ENCODE assay signal across 20 mouse cellular contexts in genomic region chr17:32481766-32482165, GRCm38 (mm10). TPM values are rescaled to one million over a fixed set of nuclear protein-coding genes. Genes with fewer than 3 reads are reported as not detected.
A peak's percentile ranks its signal among the peaks of the same experiment; 100 is the strongest.
DNase-seq lines count a peak whose midpoint lies in the region.
"Had no signal": no experiment of that assay in that cellular context is flagged by ENCODE, and none has a peak within 500 bp of the region (broad histone marks: within the 10 kb centered on the region; RNA-seq: fewer than 3 reads in every experiment).

No protein-coding gene starts in this region.

- intact Hi-C loops in left cerebral cortex, postnatal 25 days (cut with DNase I): no loop called here

- peak; percentile 9 for DNase-seq in cerebellum, adult 9-10 months
- no peak for DNase-seq in cerebellum, adult 8-10 months
- DNase-seq in retina, postnatal 1 day: peak; percentile 11
- no peak for DNase-seq in retina, embryonic 14.5 days (ENCODE audit: low spot score)
- DNase-seq in ES-CJ7 (ENCODE audit: low read depth, low spot score) (peak; percentile 41), ZHBTc4 (ENCODE audit: low read depth, low spot score) (peak; percentile 73)
- no peak for DNase-seq in left cerebral cortex, postnatal 25 days (ENCODE audit: low spot score in 2 of 2)
- no peak for DNase-seq in adrenal gland, postnatal 25 days
- DNase-seq: adrenal gland, adult 2 months; adrenal gland, postnatal 14 days; cerebellum, adult 11-12 months; cerebellum, adult 9-11 months; cerebellum, postnatal 25 days; forebrain, postnatal 0 days; gastrocnemius, adult 2 months; gastrocnemius, postnatal 14 days; heart, adult 11 months had no signal

RNA-seq across cellular contexts. Expression of gene Cyp4f17, which starts 24.1 kb away (rescaled TPM):
- total RNA-seq in left cerebral cortex, postnatal 25 days (2021): 1 to 10 TPM; 3.3 to 4.6 TPM
- 8.3 and 9.4 TPM in 2 replicates for total RNA-seq in adrenal gland, postnatal 25 days (2021)

RNA-seq across cellular contexts. Expression of gene Cyp4f39, which starts 29.2 kb away (rescaled TPM):
- total RNA-seq in left cerebral cortex, postnatal 25 days (2021): not detected
- not detected in 2 replicates for total RNA-seq in adrenal gland, postnatal 25 days (2021)
- total RNA-seq: adrenal gland, adult 2 months; adrenal gland, postnatal 14 days; gastrocnemius, postnatal 4 days; MEL had no signal

RNA-seq across cellular contexts. Expression of gene Cyp4f16, which starts 54.6 kb away (rescaled TPM):
- total RNA-seq in left cerebral cortex, postnatal 25 days (2021): 1 to 10 TPM; 4.8 to 6.8 TPM
- 10.0 and 16.1 TPM in 2 replicates for total RNA-seq in adrenal gland, postnatal 25 days (2021)

RNA-seq across cellular contexts. Expression of gene Pglyrp2, which starts 57.8 kb away (rescaled TPM):
- total RNA-seq in left cerebral cortex, postnatal 25 days (2021): not detected
- 0.12 and 0.57 TPM in 2 replicates for total RNA-seq in adrenal gland, postnatal 25 days (2021)
- total RNA-seq: forebrain, postnatal 0 days; gastrocnemius, adult 2 months; gastrocnemius, postnatal 14 days; heart, adult 8-10 months had no signal

Comparison
In these comparisons a context has a peak if more than half of its experiments do, and no peak if none do; other contexts are left out.
1. DNase-seq: peak in cerebellum, adult 9-10 months (single experiment), retina, postnatal 1 day (single experiment), ES-CJ7 (single experiment) and ZHBTc4 (single experiment); none in cerebellum, adult 8-10 months (single experiment), retina, embryonic 14.5 days (single experiment), left cerebral cortex, postnatal 25 days (0 of 2) and adrenal gland, postnatal 25 days (single experiment).